Comparison of ENCODE assay signal across 15 mouse cellular contexts in genomic region chr2:130047923-130048440, GRCm38 (mm10). TPM values are rescaled to one million over a fixed set of nuclear protein-coding genes. Genes with fewer than 3 reads are reported as not detected.
DNase-seq lines count a peak whose midpoint lies in the region; TF ChIP-seq lines count a peak whose summit lies in the region.
"Had no signal": no experiment of that assay in that cellular context is flagged by ENCODE, and none has a peak within 500 bp of the region (broad histone marks: within the 10 kb centered on the region; RNA-seq: fewer than 3 reads in every experiment).

No protein-coding gene starts in this region.

- peaks cover 2 to 6% of the 10 kb centered on the region in 2 experiments; a peak in 3 of 4 replicates for H3K27me3 ChIP-seq in MEL (ENCODE audit: control insufficient read depth in 1 of 2, insufficient read depth in 2 of 2, low read length in 2 of 2)
- H3K27me3 ChIP-seq: neural tube, embryonic 13.5 days had no signal

- H3K79me2 ChIP-seq in MEL (ENCODE audit: control insufficient read depth, insufficient read depth, low read length, poor library complexity), result no peaks in the 10 kb centered on the region

- no peak overlapping the region for H3K9ac ChIP-seq in MEL (ENCODE audit: control insufficient read depth, low read depth, low read length, poor library complexity, severe bottlenecking)
- H3K9ac ChIP-seq: neural tube, embryonic 13.5 days had no signal

- DNase-seq in adrenal gland, postnatal 10 days, result peak; percentile 16
- no peak for DNase-seq in adrenal gland, postnatal 25 days
- DNase-seq in left cerebral cortex, adult 2 months (ENCODE audit: extremely low spot score in 1 of 2, low spot score in 2 of 2), result no peak
- no peak for DNase-seq in left cerebral cortex, adult 11 months (ENCODE audit: low spot score)
- no peak for DNase-seq in MEL (ENCODE audit: low read depth, low spot score)
- peak; percentile 26 for DNase-seq in embryo, embryonic 9.5 days (ENCODE audit: extremely low spot score)
- no peak for DNase-seq in thymus, postnatal 10 days (ENCODE audit: low spot score in 2 of 2)
- DNase-seq in T-cell, adult 2 months (ENCODE audit: low spot score), result no peak
- DNase-seq: cerebellum, postnatal 25 days; liver; thymus, adult 18-20 months had no signal

- no peak overlapping the region for H3K4me3 ChIP-seq in left cerebral cortex, adult 2 months
- no peak overlapping the region for H3K4me3 ChIP-seq in MEL (ENCODE audit: control insufficient read depth in 1 of 2, insufficient read depth in 1 of 2, low read depth in 2 of 2, low read length in 2 of 2)
- H3K4me3 ChIP-seq: neural tube, embryonic 13.5 days had no signal

- no peaks in the 10 kb centered on the region for H3K36me3 ChIP-seq in MEL (ENCODE audit: control insufficient read depth in 1 of 2, insufficient read depth in 2 of 2, low read length in 2 of 2)
- H3K36me3 ChIP-seq: neural tube, embryonic 13.5 days had no signal

- no peak; the same call in 1 of the 2 replicates for TF ChIP-seq RAD21 in MEL (IDR thresholded peaks at IDR 0.05; ENCODE audit: low read depth, low read length)

- H3K27ac ChIP-seq in left cerebral cortex, adult 2 months, result no peak overlapping the region
- no peak overlapping the region for H3K27ac ChIP-seq in MEL (ENCODE audit: control insufficient read depth, low read depth, low read length)
- H3K27ac ChIP-seq: neural tube, embryonic 13.5 days had no signal

- peak; percentile 23 for TF ChIP-seq CTCF in left cerebral cortex, adult 2 months (IDR thresholded peaks at IDR 0.05)
- TF ChIP-seq CTCF in MEL (IDR thresholded peaks at IDR 0.05 in 2 of 3, conservative IDR thresholded peaks at IDR 0.05 in 1 of 3; ENCODE audit: control insufficient read depth in 1 of 3, insufficient read depth in 1 of 3, low read depth in 2 of 3, low read length in 3 of 3, poor library complexity in 1 of 3, severe bottlenecking in 1 of 3), result peak in 2 of 3 experiments; percentile 31 to 41; a peak in 4 of 6 replicates

- TF ChIP-seq EP300 in MEL (IDR thresholded peaks at IDR 0.05; ENCODE audit: low read depth in 1 of 2, low read length in 2 of 2), result no peak

- no peaks in the 10 kb centered on the region for H3K9me3 ChIP-seq in MEL (replicated peaks; ENCODE audit: insufficient read depth, low read length)
- H3K9me3 ChIP-seq: neural tube, embryonic 13.5 days had no signal

- TF ChIP-seq POLR2A in MEL (IDR thresholded peaks at IDR 0.05; ENCODE audit: control insufficient read depth in 1 of 2, insufficient read depth in 1 of 2, low read depth in 1 of 2, low read length in 2 of 2, poor library complexity in 1 of 2), result no peak

- H3K4me1 ChIP-seq in MEL (ENCODE audit: control insufficient read depth in 1 of 2, insufficient read depth in 2 of 2, low read length in 2 of 2), result no peaks in the 10 kb centered on the region
- H3K4me1 ChIP-seq: neural tube, embryonic 13.5 days had no signal

- intact Hi-C loops in left cerebral cortex, adult 2 months (cut with DNase I), result no loop called here

TF ChIP-seq in MEL, 35 proteins besides CTCF, POLR2A, EP300 and RAD21:
- TF ChIP-seq USF1 (IDR thresholded peaks at IDR 0.05; ENCODE audit: low read depth, low read length) (no peak), MEF2A (IDR thresholded peaks at IDR 0.05; ENCODE audit: extremely low read depth, insufficient replicate concordance, low read depth, low read length, poor library complexity, severe bottlenecking) (no peak), GABPA (IDR thresholded peaks at IDR 0.05; ENCODE audit: low read depth, low read length) (no peak), CHD2 (IDR thresholded peaks at IDR 0.05; ENCODE audit: low read length) (no peak), ZKSCAN1 (IDR thresholded peaks at IDR 0.05; ENCODE audit: low read depth, low read length) (no peak), MYC (IDR thresholded peaks at IDR 0.05; ENCODE audit: low read depth, low read length) (no peak), MAX (IDR thresholded peaks at IDR 0.05; ENCODE audit: low read length) (no peak), POLR2AphosphoS2 (IDR thresholded peaks at IDR 0.05; ENCODE audit: low read length) (no peak), E2F4 (IDR thresholded peaks at IDR 0.05; ENCODE audit: borderline replicate concordance, low read depth, low read length) (no peak), MXI1 (IDR thresholded peaks at IDR 0.05; ENCODE audit: low read depth, low read length) (no peak), TAL1 (IDR thresholded peaks at IDR 0.05; ENCODE audit: low read length) (no peak), MAFK (IDR thresholded peaks at IDR 0.05; ENCODE audit: borderline replicate concordance, low read depth, low read length) (no peak)
TF ChIP-seq in MEL: peak in this region for 0.

RNA-seq across cellular contexts. Expression of gene Tgm3, which starts 35.8 kb away (rescaled TPM):
- total RNA-seq in adrenal gland, postnatal 10 days (2021), result under 1 TPM in 1 of 2 experiments, not detected in 1; 0.15 TPM
- 0.85 and 1.2 TPM in 2 replicates for total RNA-seq in adrenal gland, postnatal 25 days (2021)
- total RNA-seq in left cerebral cortex, adult 2 months (2021), result 1 to 10 TPM; 3.2 to 3.3 TPM
- total RNA-seq in MEL (2012; rRNA removed), result not detected in 2 replicates
- not detected for polyA plus RNA-seq in MEL (2012; ENCODE audit: insufficient read depth in 1 of 2, insufficient read length in 2 of 2, low read depth in 1 of 2, low replicate concordance in 2 of 2, missing spikeins in 1 of 2)
- polyA plus RNA-seq: heart, postnatal 0 days; macrophage; midbrain, embryonic 16.5 days had no signal

Comparison
In these comparisons a context has a peak if more than half of its experiments do, and no peak if none do; other contexts are left out.
1. DNase-seq: peak in adrenal gland, postnatal 10 days (single experiment) and embryo, embryonic 9.5 days (single experiment); none in adrenal gland, postnatal 25 days (single experiment), left cerebral cortex, adult 2 months (0 of 2), left cerebral cortex, adult 11 months (single experiment), MEL (single experiment), thymus, postnatal 10 days (0 of 2) and T-cell, adult 2 months (single experiment).